Mouse (Mus musculus): ENCODE data around the gene Negr1. TPM values are rescaled to one million over a fixed set of nuclear protein-coding genes. Genes with fewer than 3 reads are reported as not detected.

The Negr1 gene
- polyA plus RNA-seq, 1 experiment from 2014 or later, result 0.12 TPM

DNA sequence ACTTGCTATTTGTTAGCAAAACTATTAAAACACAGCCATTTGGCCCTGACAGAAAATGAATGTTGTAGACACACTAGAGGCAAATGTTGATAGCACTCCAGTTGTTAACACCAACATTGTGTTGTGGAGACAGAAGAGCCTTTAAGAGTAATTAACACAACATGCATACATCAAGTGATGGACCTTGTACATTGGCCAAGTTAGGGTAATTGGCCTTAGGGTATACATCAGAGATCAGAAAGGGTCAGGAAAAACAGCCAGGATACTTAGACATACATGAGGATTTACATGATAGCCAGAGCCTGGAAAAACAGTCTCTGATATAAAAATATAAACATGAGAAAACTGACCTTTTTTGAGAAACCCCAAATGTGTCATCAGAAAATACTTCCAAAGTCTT lies 255.3 kb downstream of the Negr1 start:
- Histone ChIP-seq H3K4me3 (replicated peaks) (no peak overlapping the region), H3K4me1 (replicated peaks) (no peaks in the 10 kb centered on the region), H3K36me3 (no peaks in the 10 kb centered on the region), H3K4me2 (no peak overlapping the region), H3K9ac (no peak overlapping the region), H3K27ac (no peak overlapping the region), H3K27me3 (no peaks in the 10 kb centered on the region), H3K9me3 (replicated peaks) (no peaks in the 10 kb centered on the region)
- no peak for DNase-seq
- ATAC-seq (ENCODE audit: low read depth), result no peak

DNA sequence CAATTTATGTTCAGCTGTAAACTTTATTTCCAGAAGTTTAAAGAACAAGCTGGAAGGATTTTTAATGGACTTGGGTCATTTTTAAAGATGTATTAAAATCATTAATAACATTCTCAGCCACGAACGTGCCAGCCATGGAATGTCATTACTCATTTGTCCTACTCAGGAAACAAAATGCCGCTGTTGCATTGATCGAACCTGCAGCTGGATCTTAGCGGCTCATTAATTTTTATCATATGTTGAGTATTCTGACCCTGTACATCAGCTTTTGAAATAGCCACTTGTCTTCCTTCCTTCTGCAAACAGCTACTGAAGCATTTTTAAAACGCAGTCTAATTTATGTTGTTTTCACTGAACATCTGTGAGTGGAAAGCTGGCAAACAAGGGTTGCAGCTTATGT lies 255.9 kb downstream of the Negr1 start:
- DNase-seq, result no peak
- no peaks in the 10 kb centered on the region for H3K36me3 ChIP-seq
- H3K4me2 ChIP-seq, result no peak overlapping the region
- H3K9ac ChIP-seq, result no peak overlapping the region
- H3K4me3 ChIP-seq (replicated peaks), result no peak overlapping the region
- no peak for ATAC-seq (ENCODE audit: low read depth)
- H3K27ac ChIP-seq, result no peak overlapping the region
- no peaks in the 10 kb centered on the region for H3K4me1 ChIP-seq (replicated peaks)
- H3K9me3 ChIP-seq (replicated peaks), result no peaks in the 10 kb centered on the region
- no peaks in the 10 kb centered on the region for H3K27me3 ChIP-seq
- 75% methylated on average over 6 of the region's 6 CpGs for WGBS (ENCODE audit: insufficient replicate concordance)

DNA sequence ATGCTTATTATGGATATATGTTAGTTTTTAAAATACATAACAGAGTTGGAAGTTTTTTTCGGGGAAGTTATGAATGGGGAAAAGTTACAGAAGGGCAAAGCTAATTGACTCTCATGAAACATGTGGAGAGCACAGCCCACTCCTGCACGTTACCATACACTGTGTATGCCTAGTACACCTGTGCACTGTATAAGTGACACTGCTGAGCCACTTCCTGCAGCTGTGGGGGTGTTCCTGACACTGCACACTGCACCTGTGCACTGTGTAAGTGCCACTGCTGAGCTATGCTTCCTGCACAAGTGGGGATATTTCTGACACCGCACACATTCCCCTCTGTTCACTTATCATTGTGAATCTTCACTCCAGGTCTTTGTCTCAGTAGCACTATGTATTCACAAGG lies 261.4 kb downstream of the Negr1 start:
- DNase-seq, result no peak
- WGBS (ENCODE audit: insufficient replicate concordance), result 55% methylated on average over 3 of the region's 3 CpGs
- H3K4me3 ChIP-seq (replicated peaks), result no peak overlapping the region
- H3K4me1 ChIP-seq (replicated peaks), result no peaks in the 10 kb centered on the region
- ATAC-seq (ENCODE audit: low read depth), result no peak
- H3K9ac ChIP-seq, result no peak overlapping the region
- no peak overlapping the region for H3K27ac ChIP-seq
- H3K4me2 ChIP-seq, result no peak overlapping the region
- no peaks in the 10 kb centered on the region for H3K9me3 ChIP-seq (replicated peaks)
- no peaks in the 10 kb centered on the region for H3K36me3 ChIP-seq
- no peaks in the 10 kb centered on the region for H3K27me3 ChIP-seq

DNA sequence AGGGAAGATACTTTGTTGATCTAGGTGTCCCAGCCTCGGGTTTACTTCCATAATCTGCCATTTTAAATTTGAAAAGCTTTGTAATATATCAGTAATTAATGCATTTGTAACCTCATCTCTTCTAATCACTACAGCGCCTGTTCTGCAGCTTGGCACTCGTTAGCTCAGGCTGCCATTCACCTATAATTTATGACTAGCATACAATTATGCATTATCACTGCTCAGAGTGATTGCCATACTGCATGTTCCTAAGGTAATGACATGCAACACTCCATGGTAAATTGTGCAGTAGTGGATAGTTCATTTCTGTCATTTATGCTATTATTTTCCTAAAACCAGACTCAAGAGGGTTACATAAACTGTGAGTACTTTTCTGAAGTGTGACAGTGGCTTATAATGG lies 272.3 kb downstream of the Negr1 start:
- ATAC-seq (ENCODE audit: low read depth) (no peak), DNase-seq (no peak)
- 48% methylated on average over 3 of the region's 3 CpGs for WGBS (ENCODE audit: insufficient replicate concordance)
- no peak overlapping the region for H3K27ac ChIP-seq
- no peaks in the 10 kb centered on the region for H3K36me3 ChIP-seq
- H3K9me3 ChIP-seq (replicated peaks), result no peaks in the 10 kb centered on the region
- no peak overlapping the region for H3K4me3 ChIP-seq (replicated peaks)
- H3K4me1 ChIP-seq (replicated peaks), result no peaks in the 10 kb centered on the region
- H3K9ac ChIP-seq, result no peak overlapping the region
- H3K27me3 ChIP-seq, result no peaks in the 10 kb centered on the region
- no peak overlapping the region for H3K4me2 ChIP-seq

DNA sequence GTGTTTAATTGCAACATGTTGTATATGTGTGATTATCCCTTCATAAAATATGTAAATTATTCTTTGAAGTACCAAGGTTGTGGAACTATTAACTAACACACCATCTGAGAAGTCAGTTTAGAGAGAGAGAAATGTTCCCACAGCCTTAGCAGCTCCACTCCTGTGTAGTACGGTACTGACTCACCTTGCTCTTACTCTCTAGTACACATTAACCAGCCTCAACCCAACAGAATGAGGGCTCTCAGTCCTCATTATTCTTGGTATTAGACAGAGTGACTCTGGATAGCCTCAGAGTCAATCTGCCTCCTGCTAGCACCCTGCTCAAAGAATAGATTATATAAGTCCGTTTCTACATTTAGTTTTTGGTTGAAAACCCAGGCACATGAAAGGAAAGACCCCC lies 277.0 kb downstream of the Negr1 start:
- no peak for DNase-seq
- H3K9me3 ChIP-seq (replicated peaks), result no peaks in the 10 kb centered on the region
- no peak overlapping the region for H3K4me3 ChIP-seq (replicated peaks)
- no peaks in the 10 kb centered on the region for H3K4me1 ChIP-seq (replicated peaks)
- H3K9ac ChIP-seq, result no peak overlapping the region
- ATAC-seq (ENCODE audit: low read depth), result no peak
- WGBS (ENCODE audit: insufficient replicate concordance), result 56% methylated on average over 2 of the region's 2 CpGs
- H3K27me3 ChIP-seq, result no peaks in the 10 kb centered on the region
- no peak overlapping the region for H3K27ac ChIP-seq
- no peak overlapping the region for H3K4me2 ChIP-seq
- H3K36me3 ChIP-seq, result no peaks in the 10 kb centered on the region

DNA sequence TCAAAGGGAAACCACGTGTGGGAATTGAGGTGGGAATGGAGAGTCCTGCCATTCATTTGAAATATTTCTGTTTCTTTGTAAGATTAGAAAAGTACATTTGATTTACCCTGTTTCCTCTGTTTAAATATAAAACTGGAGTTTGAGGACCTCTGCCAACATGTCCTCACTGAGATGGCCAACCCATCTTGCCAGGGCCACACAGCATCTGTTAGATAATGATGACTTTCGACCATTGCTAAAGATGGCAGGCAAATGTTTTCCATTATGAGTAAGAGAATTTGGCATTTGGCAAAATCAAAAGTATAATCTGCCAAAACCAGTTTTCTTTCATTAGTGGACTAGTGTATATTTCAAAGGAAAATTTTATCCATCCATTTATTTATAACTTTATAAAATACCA lies 286.8 kb downstream of the Negr1 start:
- Histone ChIP-seq H3K27ac (no peak overlapping the region), H3K4me2 (no peak overlapping the region), H3K36me3 (no peaks in the 10 kb centered on the region), H3K9ac (no peak overlapping the region), H3K9me3 (replicated peaks) (no peaks in the 10 kb centered on the region), H3K4me1 (replicated peaks) (no peaks in the 10 kb centered on the region), H3K4me3 (replicated peaks) (no peak overlapping the region), H3K27me3 (no peaks in the 10 kb centered on the region)
- DNase-seq (no peak), ATAC-seq (ENCODE audit: low read depth) (no peak)
- 60% methylated on average over 2 of the region's 2 CpGs for WGBS (ENCODE audit: insufficient replicate concordance)

DNA sequence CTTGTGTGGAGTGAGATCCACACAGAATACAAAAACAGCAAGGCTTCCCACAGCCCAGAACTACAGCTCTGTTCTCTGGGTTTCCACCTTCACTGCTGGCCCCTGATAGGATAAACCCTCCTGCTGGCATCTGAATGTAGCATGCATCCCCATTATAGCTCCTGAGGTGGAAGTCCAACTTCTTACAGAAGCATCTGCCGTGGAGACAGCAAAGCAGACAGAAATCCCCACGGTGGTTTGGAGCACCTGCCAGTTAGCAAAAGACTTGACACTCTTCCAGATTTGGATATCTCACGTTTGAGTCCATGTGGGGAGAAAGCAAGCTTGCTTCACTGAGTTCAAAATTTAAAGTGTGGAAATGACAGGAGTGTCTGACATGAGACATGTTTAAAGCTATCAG lies 290.3 kb downstream of the Negr1 start:
- no peaks in the 10 kb centered on the region for H3K27me3 ChIP-seq
- DNase-seq (no peak), ATAC-seq (ENCODE audit: low read depth) (no peak)
- no peak overlapping the region for H3K9ac ChIP-seq
- no peaks in the 10 kb centered on the region for H3K36me3 ChIP-seq
- WGBS (ENCODE audit: insufficient replicate concordance), result 62% methylated on average over 3 of the region's 3 CpGs
- no peaks in the 10 kb centered on the region for H3K9me3 ChIP-seq (replicated peaks)
- no peaks in the 10 kb centered on the region for H3K4me1 ChIP-seq (replicated peaks)
- H3K27ac ChIP-seq, result no peak overlapping the region
- no peak overlapping the region for H3K4me2 ChIP-seq
- no peak overlapping the region for H3K4me3 ChIP-seq (replicated peaks)

DNA sequence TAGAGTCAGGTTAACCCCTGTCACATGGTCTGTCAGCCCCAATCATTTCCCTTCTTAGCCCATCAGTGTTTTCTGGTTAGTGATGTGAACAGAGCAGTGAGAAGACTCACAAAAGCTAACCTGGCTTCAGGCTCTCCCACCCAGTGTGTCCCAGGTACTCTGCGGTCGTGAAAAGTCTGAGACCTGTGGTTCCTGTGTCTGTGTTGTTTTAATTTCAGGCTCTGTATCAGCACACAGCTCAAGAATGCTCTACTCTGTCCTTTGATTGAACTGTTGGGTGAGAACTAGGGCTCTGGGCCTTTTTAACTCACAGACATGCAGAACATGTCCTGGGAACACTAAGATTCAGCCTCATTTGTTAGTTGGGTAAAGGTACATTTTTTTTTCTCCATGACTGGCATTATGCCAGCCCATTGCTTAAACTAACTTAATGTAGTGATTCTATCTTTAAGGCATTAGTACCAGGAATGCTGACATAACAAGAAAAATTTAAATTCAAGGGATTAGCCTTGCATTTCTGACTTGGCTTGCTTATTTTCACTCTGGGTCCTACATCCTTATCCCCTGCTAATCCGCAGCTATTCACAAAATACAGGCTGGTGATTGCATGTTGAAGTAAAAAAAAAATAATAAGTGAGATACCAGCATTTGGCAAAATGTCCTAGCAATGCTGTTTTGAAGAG lies 308.8 kb downstream of the Negr1 start:
- Histone ChIP-seq H3K4me1 (replicated peaks) (no peaks in the 10 kb centered on the region), H3K27me3 (no peaks in the 10 kb centered on the region), H3K9ac (no peak overlapping the region), H3K4me3 (replicated peaks) (no peak overlapping the region), H3K4me2 (no peak overlapping the region), H3K27ac (no peak overlapping the region), H3K36me3 (no peaks in the 10 kb centered on the region), H3K9me3 (replicated peaks) (no peaks in the 10 kb centered on the region)
- DNase-seq (no peak), ATAC-seq (ENCODE audit: low read depth) (no peak)
- 54% methylated on average over 3 of the region's 3 CpGs for WGBS (ENCODE audit: insufficient replicate concordance)

DNA sequence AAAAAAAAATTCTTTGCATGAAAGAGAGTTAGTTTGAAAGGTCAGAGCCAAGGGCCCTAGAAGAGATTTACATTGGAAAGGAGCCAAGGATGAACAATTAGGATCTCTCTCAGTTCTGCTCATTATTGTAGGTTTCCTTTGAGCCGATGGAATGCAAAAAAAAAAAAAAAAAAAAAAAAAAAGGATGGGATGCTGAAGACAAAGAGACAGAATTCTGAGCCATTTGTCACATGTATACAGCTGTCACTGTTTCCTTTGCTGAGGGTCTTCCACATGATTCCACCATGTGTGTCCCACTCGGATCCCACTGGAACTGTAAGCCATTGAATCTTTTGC lies 309.3 kb downstream of the Negr1 start:
- Histone ChIP-seq H3K4me1 (replicated peaks) (no peaks in the 10 kb centered on the region), H3K9ac (no peak overlapping the region), H3K36me3 (no peaks in the 10 kb centered on the region), H3K4me3 (replicated peaks) (no peak overlapping the region), H3K4me2 (no peak overlapping the region), H3K9me3 (replicated peaks) (no peaks in the 10 kb centered on the region), H3K27me3 (no peaks in the 10 kb centered on the region), H3K27ac (no peak overlapping the region)
- ATAC-seq (ENCODE audit: low read depth) (no peak), DNase-seq (no peak)
- WGBS (ENCODE audit: insufficient replicate concordance), result 54% methylated on average over 2 of the region's 2 CpGs

DNA sequence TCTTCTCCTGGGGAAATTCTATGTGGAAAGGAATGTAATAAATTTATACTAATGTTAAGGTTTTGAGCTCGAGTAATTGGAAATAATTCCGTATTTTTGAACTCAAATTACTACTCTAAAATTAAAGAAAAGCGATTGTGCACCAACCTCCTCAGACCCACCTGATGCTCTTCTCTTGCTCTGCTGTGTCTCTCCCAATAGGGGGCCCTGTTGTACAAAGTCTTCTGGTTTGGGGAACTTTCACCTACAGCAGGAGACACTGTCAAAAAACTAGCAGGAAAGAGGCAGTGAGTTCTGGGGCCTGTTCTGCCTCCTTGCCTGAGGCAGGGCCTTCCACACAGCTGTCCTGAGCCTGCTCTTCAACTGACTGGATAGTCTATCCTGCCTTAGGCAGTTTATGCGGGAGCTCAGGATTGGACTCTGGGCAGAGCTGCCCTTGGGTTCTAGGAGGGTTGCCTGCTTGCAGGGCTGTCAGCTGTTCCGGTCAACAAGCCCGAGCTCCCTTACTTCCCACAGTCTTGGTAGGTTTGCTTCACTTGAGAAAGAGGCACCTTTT lies 310.1 kb downstream of the Negr1 start:
- Histone ChIP-seq H3K9ac (no peak overlapping the region), H3K27ac (no peak overlapping the region), H3K4me1 (replicated peaks) (no peaks in the 10 kb centered on the region), H3K4me2 (no peak overlapping the region), H3K4me3 (replicated peaks) (no peak overlapping the region), H3K9me3 (replicated peaks) (no peaks in the 10 kb centered on the region), H3K27me3 (no peaks in the 10 kb centered on the region), H3K36me3 (no peaks in the 10 kb centered on the region)
- ATAC-seq (ENCODE audit: low read depth) (no peak), DNase-seq (no peak)
- 51% methylated on average over 6 of the region's 6 CpGs for WGBS (ENCODE audit: insufficient replicate concordance)

DNA sequence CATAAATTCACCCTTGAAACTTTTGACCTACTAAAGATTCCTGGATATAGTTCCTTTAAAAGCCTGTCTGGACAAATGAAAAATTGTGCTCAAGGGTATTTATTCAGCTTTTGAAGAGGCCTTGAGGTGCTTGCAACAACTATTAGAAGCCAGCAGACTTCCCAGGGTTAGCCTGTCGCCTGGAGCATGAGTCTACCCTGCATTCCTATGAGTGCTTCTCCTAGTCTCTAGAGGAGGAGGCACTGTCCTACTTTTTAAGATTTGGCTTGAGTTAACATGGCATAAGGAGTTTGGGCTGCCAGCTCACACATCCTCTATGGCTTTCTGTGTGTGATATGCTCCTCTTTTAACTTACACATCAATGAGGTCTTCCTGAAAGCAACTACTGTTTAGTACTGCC lies 315.0 kb downstream of the Negr1 start:
- Histone ChIP-seq H3K4me2 (no peak overlapping the region), H3K36me3 (no peaks in the 10 kb centered on the region), H3K27me3 (no peaks in the 10 kb centered on the region), H3K4me3 (replicated peaks) (no peak overlapping the region), H3K9me3 (replicated peaks) (no peaks in the 10 kb centered on the region), H3K4me1 (replicated peaks) (no peaks in the 10 kb centered on the region), H3K9ac (no peak overlapping the region), H3K27ac (no peak overlapping the region)
- 48% methylated on average over 1 of the region's 1 CpGs for whole genome bisulfite sequencing (ENCODE audit: insufficient replicate concordance)
- no peak for ATAC-seq (ENCODE audit: low read depth)
- no peak for DNase-seq

DNA sequence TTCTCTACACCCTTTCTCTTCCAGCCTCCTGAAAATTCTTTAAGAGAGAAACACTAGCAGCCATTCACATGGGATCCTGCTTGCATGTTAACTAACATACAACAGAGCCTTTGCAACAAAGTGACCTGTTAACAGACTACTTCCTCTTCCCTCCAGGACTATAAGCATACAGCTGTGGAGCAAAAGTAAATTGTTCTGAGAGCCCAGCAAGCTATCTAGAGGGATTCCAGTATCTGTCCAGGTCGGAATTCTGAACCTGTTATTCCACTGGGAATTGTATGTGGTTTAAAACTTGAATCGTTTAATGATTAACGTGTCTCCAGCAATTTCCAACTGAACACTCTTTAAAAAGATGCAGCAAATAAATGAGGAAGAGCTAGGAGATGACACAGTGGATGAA lies 320.5 kb downstream of the Negr1 start:
- DNase-seq (no peak), ATAC-seq (ENCODE audit: low read depth) (no peak)
- no peak overlapping the region for H3K27ac ChIP-seq
- H3K4me3 ChIP-seq (replicated peaks), result no peak overlapping the region
- 40% methylated on average over 3 of the region's 3 CpGs for WGBS (ENCODE audit: insufficient replicate concordance)
- H3K9ac ChIP-seq, result no peak overlapping the region
- no peak overlapping the region for H3K4me2 ChIP-seq
- H3K9me3 ChIP-seq (replicated peaks), result no peaks in the 10 kb centered on the region
- H3K27me3 ChIP-seq, result no peaks in the 10 kb centered on the region
- no peaks in the 10 kb centered on the region for H3K36me3 ChIP-seq
- H3K4me1 ChIP-seq (replicated peaks), result no peaks in the 10 kb centered on the region

All from liver, embryonic 13.5 days (tissue).